Mouse (Mus musculus) CH12.LX (cell line): Measurements from ENCODE around the gene Rpgr. TPM values are rescaled to one million over a fixed set of nuclear protein-coding genes. Genes with fewer than 3 reads are reported as not detected.

Source experiments
- DNase-seq: peaks from one replicate; pipeline ENCODE4 v3.0.0-alpha.2; 2013; ENCODE audit errors: extremely low read depth
- H3K27ac ChIP-seq: 2 replicates; pipeline ENCODE4 v1.5.1; 2012; ENCODE audit warnings: low read depth, mild to moderate bottlenecking, control low read depth, moderate library complexity; ENCODE audit not compliant: insufficient read depth
- H3K27me3 ChIP-seq: replicated peaks from 2 replicates; pipeline ENCODE3; 2012; ENCODE audit warnings: inconsistent platforms
- H3K36me3 ChIP-seq, 2 experiments: replicated peaks in 1 of 2; 2 replicates each; pipeline versions ENCODE3 to v1.6.1; 2012; ENCODE audit warnings: inconsistent platforms in 1 of 2, low read length in 1 of 2, mild to moderate bottlenecking in 1 of 2, mixed read lengths in 1 of 2, moderate library complexity in 1 of 2; ENCODE audit not compliant: control insufficient read depth in 1 of 2, insufficient read depth in 1 of 2
- H3K4me1 ChIP-seq, 2 experiments: 2 replicates each; pipeline ENCODE4 v1.6.1; 2012; ENCODE audit warnings: inconsistent platforms in 1 of 2, moderate library complexity in 1 of 2; ENCODE audit not compliant: insufficient read depth in 2 of 2, control insufficient read depth in 1 of 2
- H3K4me2 ChIP-seq: 2 replicates; pipeline ENCODE4 v1.6.1; 2012; ENCODE audit warnings: low read depth, mild to moderate bottlenecking, control low read depth; ENCODE audit not compliant: poor library complexity, insufficient read depth, severe bottlenecking
- H3K4me3 ChIP-seq, 3 experiments: fragments of 150-350 bp in 1 of 3; sonication (generic) in 1 of 3; replicated peaks in 1 of 3; 2 replicates each; pipeline versions ENCODE3 to v1.5.1; 2011 to 2012; ENCODE audit warnings: low read depth in 2 of 3, low read length in 2 of 3, mild to moderate bottlenecking in 2 of 3, moderate library complexity in 2 of 3, control low read depth in 1 of 3, improper control_type of control experiment in 1 of 3, inconsistent platforms in 1 of 3, mixed read lengths in 1 of 3; ENCODE audit not compliant: poor library complexity in 1 of 3
- H3K79me2 ChIP-seq: replicated peaks from 2 replicates; pipeline ENCODE4 v1.6.1; 2012; ENCODE audit warnings: mild to moderate bottlenecking, moderate library complexity; ENCODE audit not compliant: control insufficient read depth, poor library complexity, insufficient read depth, severe bottlenecking; ENCODE audit errors: extremely low read depth
- H3K9ac ChIP-seq: 2 replicates; pipeline ENCODE4 v1.6.1; 2012; ENCODE audit warnings: low read depth, mild to moderate bottlenecking, control low read depth, moderate library complexity; ENCODE audit not compliant: insufficient read depth
- H3K9me3 ChIP-seq: replicated peaks from 2 replicates; pipeline ENCODE3; 2012; ENCODE audit warnings: low read length, inconsistent platforms, mixed read lengths
- CHD1 ChIP-seq: IDR thresholded peaks from 2 replicates; pipeline ENCODE4 v1.6.1; 2012; ENCODE audit warnings: low read depth, low read length, improper control_type of control experiment, inconsistent platforms
- CTCF ChIP-seq, 2 experiments: IDR thresholded peaks in 1 of 2; conservative IDR thresholded peaks in 1 of 2; 2 replicates each; pipeline ENCODE4 v1.5.1; 2011 to 2012; ENCODE audit warnings: low read depth in 2 of 2, low read length in 2 of 2, improper control_type of control experiment in 1 of 2, inconsistent platforms in 1 of 2, mild to moderate bottlenecking in 1 of 2, moderate library complexity in 1 of 2
- EP300 ChIP-seq: IDR thresholded peaks from 2 replicates; pipeline ENCODE4 v1.6.1; 2011; ENCODE audit warnings: low read length, improper control_type of control experiment
- ETS1 ChIP-seq: conservative IDR thresholded peaks from 2 replicates; pipeline ENCODE4 v1.6.1; 2012; ENCODE audit warnings: low read depth, mild to moderate bottlenecking, inconsistent platforms, low read length, improper control_type of control experiment, moderate library complexity
- JUN ChIP-seq: IDR thresholded peaks from 2 replicates; pipeline ENCODE4 v1.6.1; 2011; ENCODE audit warnings: low read depth, mild to moderate bottlenecking, low read length, improper control_type of control experiment, moderate library complexity; ENCODE audit not compliant: insufficient read depth
- JUND ChIP-seq: conservative IDR thresholded peaks from 2 replicates; pipeline ENCODE4 v1.6.1; 2011; ENCODE audit warnings: low read depth, low read length, improper control_type of control experiment
- MAFK ChIP-seq: IDR thresholded peaks from 2 replicates; pipeline ENCODE4 v1.6.1; 2011; ENCODE audit warnings: low read length, improper control_type of control experiment; ENCODE audit not compliant: insufficient replicate concordance
- MAZ ChIP-seq: IDR thresholded peaks from 2 replicates; pipeline ENCODE4 v1.6.1; 2012; ENCODE audit warnings: low read depth, mild to moderate bottlenecking, inconsistent platforms, low read length, improper control_type of control experiment, moderate library complexity
- MYC ChIP-seq: IDR thresholded peaks from 2 replicates; pipeline ENCODE4 v1.6.1; 2011; ENCODE audit warnings: low read depth, mild to moderate bottlenecking, improper control_type of control experiment, low read length
- NELFE ChIP-seq: IDR thresholded peaks from 2 replicates; pipeline ENCODE4 v1.6.1; 2011; ENCODE audit warnings: low read depth, low read length, improper control_type of control experiment
- NRF1 ChIP-seq: IDR thresholded peaks from 2 replicates; pipeline ENCODE4 v1.6.1; 2014; ENCODE audit warnings: low read depth, mild to moderate bottlenecking, inconsistent platforms, low read length, improper control_type of control experiment, moderate library complexity
- PAX5 ChIP-seq: IDR thresholded peaks from 2 replicates; pipeline ENCODE4 v1.6.1; 2012; ENCODE audit warnings: low read length, inconsistent platforms, mixed read lengths
- POLR2AphosphoS2 ChIP-seq: IDR thresholded peaks from 2 replicates; pipeline ENCODE4 v1.6.1; 2011; ENCODE audit warnings: low read depth, low read length, improper control_type of control experiment
- RAD21 ChIP-seq: IDR thresholded peaks from 2 replicates; pipeline ENCODE4 v1.6.1; 2011; ENCODE audit warnings: low read depth, mild to moderate bottlenecking, low read length, improper control_type of control experiment, moderate library complexity
- SMC3 ChIP-seq: IDR thresholded peaks from 2 replicates; pipeline ENCODE4 v1.6.1; 2011; ENCODE audit warnings: low read depth, low read length, improper control_type of control experiment
- TBP ChIP-seq: conservative IDR thresholded peaks from 2 replicates; pipeline ENCODE4 v1.6.1; 2011; ENCODE audit warnings: low read depth, low read length, improper control_type of control experiment
- TCF12 ChIP-seq: IDR thresholded peaks from 2 replicates; pipeline ENCODE4 v1.6.1; 2014; ENCODE audit warnings: low read depth, mild to moderate bottlenecking, inconsistent platforms, low read length, improper control_type of control experiment
- USF1 ChIP-seq: IDR thresholded peaks from 2 replicates; pipeline ENCODE4 v1.6.1; 2014; ENCODE audit warnings: low read depth, mild to moderate bottlenecking, inconsistent platforms, low read length, improper control_type of control experiment
- USF2 ChIP-seq: conservative IDR thresholded peaks from 2 replicates; pipeline ENCODE4 v1.6.1; 2011; ENCODE audit warnings: low read depth, low read length, improper control_type of control experiment
- ZKSCAN1 ChIP-seq: IDR thresholded peaks from 2 replicates; pipeline ENCODE4 v1.6.1; 2012; ENCODE audit warnings: low read depth, inconsistent platforms, low read length, improper control_type of control experiment, borderline replicate concordance
- dilution Hi-C: fragments of 300-500 bp; cut with MboI; formaldehyde crosslinking; loops from 2 replicates; pipeline ENCODE4 v1.14.3; 2020; ENCODE audit warnings: low sequenced_read_pairs; ENCODE audit not compliant: extremely low pct_unique_long_range_greater_than_20kb, extremely low pct_ligation_motif_present
- in situ Hi-C: fragments of 300-500 bp; cut with MboI; formaldehyde crosslinking; loops from 3 replicates; pipeline ENCODE4 v1.14.3; 2019; ENCODE audit warnings: low sequenced_read_pairs, low pct_ligation_motif_present, low pct_unique_long_range_greater_than_20kb, mixed read lengths
- polyA plus RNA-seq: library from polyadenylated mRNA; unstranded; fragments of >175 nt; gene quantifications from 2 replicates; pipeline ENCODE4 v1.2.1, GENCODE M21; 2012; ENCODE audit warnings: low read depth; ENCODE audit not compliant: insufficient read length
- total RNA-seq, 2 experiments: library from RNA; depleted of rRNA; stranded (reverse); fragments of 300-350 nt in 1 of 2; fragments of >200 nt in 1 of 2; gene quantifications; 2 replicates each; pipeline ENCODE4 v1.2.3; 2012 to 2014

The Rpgr gene
- total and polyA plus RNA-seq, 3 experiments = 4.8 to 8.2 (median 5.9) TPM

DNA sequence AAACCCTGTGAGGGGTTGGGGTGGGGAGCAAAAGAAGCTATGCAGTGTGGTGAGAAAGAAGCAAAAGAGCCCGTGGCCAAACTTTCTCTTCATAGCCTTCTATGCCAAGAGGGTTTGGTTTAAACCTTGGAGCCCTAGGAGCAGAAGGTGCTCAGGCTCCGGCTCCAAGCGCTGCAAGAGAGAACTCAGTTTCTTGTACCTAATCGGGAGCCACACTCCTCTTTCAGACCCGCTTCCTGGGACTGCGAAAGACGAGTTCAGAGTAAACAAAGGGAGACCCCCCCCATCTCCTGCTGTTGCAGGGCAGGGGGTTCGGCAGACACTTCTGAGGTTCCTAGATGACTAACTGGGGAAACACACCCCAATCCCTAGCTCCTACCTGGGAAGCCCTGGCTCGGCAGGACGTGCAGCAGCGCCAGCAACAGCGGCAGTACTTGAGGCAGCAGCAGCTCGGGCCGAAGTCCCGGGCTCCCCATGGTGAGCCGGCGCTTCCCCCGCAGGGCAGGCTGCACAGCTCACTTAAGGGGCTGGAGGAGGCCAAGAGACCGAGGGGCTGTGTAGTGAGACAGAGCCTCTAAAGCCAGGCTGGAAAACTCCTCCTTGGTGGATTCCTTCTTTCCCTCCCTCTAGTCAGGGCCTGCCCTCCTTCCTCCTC, 99.5 kb downstream of the Rpgr start, which contains the start of gene Srpx:
Gene Srpx (minus strand): TSS at position 645 of the 655 bp plus-strand sequence.
- TF ChIP-seq USF1 (no peak), RAD21 (no peak), CTCF (conservative IDR thresholded peaks at IDR 0.05 in 1 of 2, IDR thresholded peaks at IDR 0.05 in 1 of 2; ENCODE audit: low read depth in 2 of 2, low read length in 2 of 2) (no peak), MAZ (no peak), TCF12 (no peak), JUND (no peak), USF2 (no peak), PAX5 (no peak), MYC (no peak), NELFE (no peak), ZKSCAN1 (no peak), EP300 (no peak), JUN (no peak), MAFK (no peak), SMC3 (no peak), POLR2AphosphoS2 (no peak)
- dilution Hi-C loops = no loop called here
- H3K4me1 ChIP-seq = no peaks in the 10 kb centered on the region
- no peak within 1 kb of the TSS for H3K4me2 ChIP-seq
- H3K36me3 ChIP-seq = no peaks in the 10 kb centered on the region
- no peak for DNase-seq
- H3K27ac ChIP-seq = no peak within 1 kb of the TSS
- in situ Hi-C loops = no loop called here
- no peaks in the 10 kb centered on the region for H3K27me3 ChIP-seq
- no peak within 1 kb of the TSS for H3K4me3 ChIP-seq
- no peaks in the 10 kb centered on the region for H3K9me3 ChIP-seq
- H3K79me2 ChIP-seq = no peaks in the 10 kb centered on the region
- no peak within 1 kb of the TSS for H3K9ac ChIP-seq

DNA sequence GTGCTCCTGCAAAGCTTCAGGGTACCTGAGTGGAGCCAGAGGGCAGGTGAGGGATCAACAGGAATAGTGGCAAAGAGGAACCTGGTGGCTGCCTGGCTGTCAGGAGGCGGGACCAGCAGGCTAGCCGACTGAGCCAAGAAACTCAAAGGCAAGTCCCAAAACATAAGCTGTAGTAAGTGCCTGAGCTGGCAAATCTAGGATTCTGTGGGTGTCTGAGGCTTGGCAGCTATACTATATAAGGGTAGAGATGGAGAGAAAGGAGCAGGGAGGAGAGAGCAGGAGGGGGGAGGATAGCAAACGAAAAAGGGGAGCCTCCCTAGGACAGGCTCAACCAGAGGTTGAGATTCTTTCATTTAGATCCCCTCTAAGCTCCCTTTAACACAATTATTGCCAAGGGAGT, 100.9 kb downstream of the Rpgr start:
- no peaks in the 10 kb centered on the region for H3K9me3 ChIP-seq
- H3K79me2 ChIP-seq = no peaks in the 10 kb centered on the region
- no peak overlapping the region for H3K4me2 ChIP-seq
- no peaks in the 10 kb centered on the region for H3K27me3 ChIP-seq
- no peak overlapping the region for H3K9ac ChIP-seq
- H3K36me3 ChIP-seq = no peaks in the 10 kb centered on the region
- H3K4me1 ChIP-seq = no peaks in the 10 kb centered on the region
- dilution Hi-C loops = no loop called here
- H3K27ac ChIP-seq = no peak overlapping the region
- H3K4me3 ChIP-seq = no peak overlapping the region
- DNase-seq = no peak
- in situ Hi-C loops = no loop called here
- TF ChIP-seq CHD1 (no peak), NRF1 (no peak), ETS1 (no peak), TBP (no peak)
